ENCODE assay signal across 20 mouse cellular contexts in genomic region chr10:60925644-60926043, GRCm38 (mm10).
DNase-seq lines count a peak whose midpoint lies in the region; ATAC-seq lines count a peak whose summit lies in the region.
"Had no signal": no experiment of that assay in that cellular context is flagged by ENCODE, and none has a peak within 500 bp of the region (broad histone marks: within the 10 kb centered on the region; RNA-seq: fewer than 3 reads in every experiment).

No protein-coding gene starts in this region.

- 0 out of 2 replicates have a peak, but pooled peaks have one; percentile 36 for ATAC-seq in embryonic facial prominence, embryonic 11.5 days (replicated peaks; ENCODE audit: insufficient number of reproducible peaks, low FRiP score, low TSS enrichment, low read depth)
- no peak for ATAC-seq in heart, embryonic 13.5 days (ENCODE audit: extremely low read depth, insufficient number of reproducible peaks, low FRiP score, low TSS enrichment)
- peak; percentile 78 for ATAC-seq in intestine, embryonic 16.5 days
- peak; percentile 73 for ATAC-seq in liver, embryonic 16.5 days (ENCODE audit: low read depth)
- ATAC-seq: CD4-positive, CD25-positive, alpha-beta regulatory T cell, adult 4 months; midbrain, embryonic 15.5 days had no signal

- no peaks in the 10 kb centered on the region for H3K4me1 ChIP-seq in embryonic facial prominence, embryonic 11.5 days (ENCODE audit: control insufficient read depth, insufficient read depth, low read length)
- peaks cover 26% of the 10 kb centered on the region for H3K4me1 ChIP-seq in embryonic facial prominence, embryonic 10.5 days
- peaks cover 63% of the 10 kb centered on the region for H3K4me1 ChIP-seq in heart, embryonic 13.5 days
- H3K4me1 ChIP-seq in intestine, embryonic 16.5 days (ENCODE audit: control insufficient read depth, insufficient read depth, low read length), result peaks cover 2% of the 10 kb centered on the region; the same call in 1 of the 2 replicates
- H3K4me1 ChIP-seq in liver, embryonic 16.5 days (ENCODE audit: control insufficient read depth, low read depth, low read length), result no peaks in the 10 kb centered on the region; the same call in 1 of the 2 replicates
- H3K4me1 ChIP-seq: megakaryocyte, embryonic 14.5 days had no signal

- no peaks in the 10 kb centered on the region for H3K36me3 ChIP-seq in embryonic facial prominence, embryonic 11.5 days (replicated peaks; ENCODE audit: control insufficient read depth, insufficient read depth, low read depth, low read length)
- no peaks in the 10 kb centered on the region for H3K36me3 ChIP-seq in embryonic facial prominence, embryonic 10.5 days (replicated peaks)
- H3K36me3 ChIP-seq in heart, embryonic 13.5 days, result no peaks in the 10 kb centered on the region
- H3K36me3 ChIP-seq in intestine, embryonic 16.5 days (ENCODE audit: control insufficient read depth, insufficient read depth, low read length), result no peaks in the 10 kb centered on the region
- no peaks in the 10 kb centered on the region for H3K36me3 ChIP-seq in liver, embryonic 16.5 days (ENCODE audit: control insufficient read depth, insufficient read depth)
- H3K36me3 ChIP-seq: midbrain, embryonic 15.5 days had no signal

- no peak overlapping the region for H3K9ac ChIP-seq in embryonic facial prominence, embryonic 11.5 days (replicated peaks; ENCODE audit: low read length)
- peak overlapping the region; percentile 30 for H3K9ac ChIP-seq in heart, embryonic 13.5 days
- no peak overlapping the region for H3K9ac ChIP-seq in intestine, embryonic 16.5 days (ENCODE audit: low read depth, low read length)
- no peak overlapping the region for H3K9ac ChIP-seq in liver, embryonic 16.5 days (ENCODE audit: low read depth, low read length)
- H3K9ac ChIP-seq: midbrain, embryonic 15.5 days had no signal

- H3K9me3 ChIP-seq in embryonic facial prominence, embryonic 11.5 days (replicated peaks; ENCODE audit: control insufficient read depth, low read length), result no peaks in the 10 kb centered on the region
- H3K9me3 ChIP-seq in embryonic facial prominence, embryonic 10.5 days, result no peaks in the 10 kb centered on the region
- no peaks in the 10 kb centered on the region for H3K9me3 ChIP-seq in heart, embryonic 13.5 days
- H3K9me3 ChIP-seq in intestine, embryonic 16.5 days (ENCODE audit: control insufficient read depth, low read length), result no peaks in the 10 kb centered on the region
- no peaks in the 10 kb centered on the region for H3K9me3 ChIP-seq in liver, embryonic 16.5 days (replicated peaks; ENCODE audit: control insufficient read depth, low read length)
- H3K9me3 ChIP-seq: megakaryocyte, embryonic 14.5 days; midbrain, embryonic 15.5 days had no signal

- no peak overlapping the region for H3K27ac ChIP-seq in embryonic facial prominence, embryonic 11.5 days (replicated peaks; ENCODE audit: low read depth, low read length)
- no peak overlapping the region for H3K27ac ChIP-seq in embryonic facial prominence, embryonic 10.5 days (replicated peaks)
- peak overlapping the region; percentile 66 for H3K27ac ChIP-seq in heart, embryonic 13.5 days (replicated peaks)
- H3K27ac ChIP-seq in intestine, embryonic 16.5 days (ENCODE audit: low read length), result no peak overlapping the region
- peak overlapping the region; percentile 53; the same call in 1 of the 2 replicates for H3K27ac ChIP-seq in liver, embryonic 16.5 days (ENCODE audit: low read length)
- H3K27ac ChIP-seq: hindbrain, postnatal 0 days; midbrain, embryonic 15.5 days had no signal

- H3K4me3 ChIP-seq in embryonic facial prominence, embryonic 11.5 days (ENCODE audit: low read depth, low read length), result no peak overlapping the region
- no peak overlapping the region for H3K4me3 ChIP-seq in embryonic facial prominence, embryonic 10.5 days
- no peak overlapping the region for H3K4me3 ChIP-seq in heart, embryonic 13.5 days
- H3K4me3 ChIP-seq in intestine, embryonic 16.5 days (ENCODE audit: low read length), result no peak overlapping the region
- H3K4me3 ChIP-seq in liver, embryonic 16.5 days (ENCODE audit: low read depth, low read length), result no peak overlapping the region
- H3K4me3 ChIP-seq: megakaryocyte, embryonic 14.5 days; midbrain, embryonic 15.5 days; myocyte had no signal

- no peaks in the 10 kb centered on the region for H3K27me3 ChIP-seq in embryonic facial prominence, embryonic 11.5 days (ENCODE audit: control insufficient read depth, insufficient read depth, low read length)
- peaks cover 88% of the 10 kb centered on the region for H3K27me3 ChIP-seq in embryonic facial prominence, embryonic 10.5 days (replicated peaks; ENCODE audit: low read depth, poor library complexity, severe bottlenecking)
- H3K27me3 ChIP-seq in heart, embryonic 13.5 days (replicated peaks), result peaks cover 5% of the 10 kb centered on the region; the same call in 1 of the 2 replicates
- no peaks in the 10 kb centered on the region for H3K27me3 ChIP-seq in intestine, embryonic 16.5 days (replicated peaks; ENCODE audit: control insufficient read depth, insufficient read depth, low read length)
- no peaks in the 10 kb centered on the region for H3K27me3 ChIP-seq in liver, embryonic 16.5 days (ENCODE audit: control insufficient read depth, insufficient read depth, low read depth, low read length)
- H3K27me3 ChIP-seq: midbrain, embryonic 15.5 days had no signal

- 55% methylated on average over 2 of the region's 2 CpGs for WGBS in embryonic facial prominence, embryonic 11.5 days
- 58% methylated on average over 2 of the region's 2 CpGs for WGBS in embryonic facial prominence, embryonic 10.5 days
- 51% methylated on average over 2 of the region's 2 CpGs for WGBS in heart, embryonic 13.5 days
- WGBS in intestine, embryonic 16.5 days, result 43% methylated on average over 2 of the region's 2 CpGs
- 41% methylated on average over 2 of the region's 2 CpGs for WGBS in liver, embryonic 16.5 days (ENCODE audit: insufficient replicate concordance)

- DNase-seq in embryonic facial prominence, embryonic 11.5 days (ENCODE audit: low spot score), result no peak
- DNase-seq in embryonic facial prominence, embryonic 10.5 days (ENCODE audit: low spot score), result no peak
- DNase-seq in heart, adult 18-20 months, result no peak
- DNase-seq in adrenal gland, postnatal 10 days, result no peak
- DNase-seq in embryo, embryonic 10.5 days (ENCODE audit: low spot score), result no peak
- DNase-seq: cerebellum, adult 18-20 months; cerebellum, postnatal 36 days; kidney, adult 2 months; kidney, postnatal 4 days; lung, adult 2 months; right cerebral cortex, postnatal 25 days; thymus, postnatal 36 days had no signal

- H3K4me2 ChIP-seq in embryonic facial prominence, embryonic 11.5 days (ENCODE audit: low read depth, low read length), result no peak overlapping the region
- no peak overlapping the region for H3K4me2 ChIP-seq in heart, embryonic 13.5 days
- H3K4me2 ChIP-seq in intestine, embryonic 16.5 days (ENCODE audit: low read depth, low read length), result no peak overlapping the region
- no peak overlapping the region for H3K4me2 ChIP-seq in liver, embryonic 16.5 days (ENCODE audit: low read depth, low read length)
- H3K4me2 ChIP-seq: midbrain, embryonic 15.5 days had no signal

Comparison
In these comparisons a context has a peak if more than half of its experiments do, and no peak if none do; other contexts are left out.
1. H3K27ac ChIP-seq: peak in heart, embryonic 13.5 days (single experiment) and liver, embryonic 16.5 days (single experiment); none in embryonic facial prominence, embryonic 11.5 days (single experiment), embryonic facial prominence, embryonic 10.5 days (single experiment) and intestine, embryonic 16.5 days (single experiment).